Mouse (Mus musculus): ENCODE data around the gene Caskin2. TPM values are rescaled to one million over a fixed set of nuclear protein-coding genes. Genes with fewer than 3 reads are reported as not detected.

Caskin2 gene
- total and polyA plus RNA-seq, 3 experiments = 2.9 to 8.2 (median 6.4) TPM

DNA sequence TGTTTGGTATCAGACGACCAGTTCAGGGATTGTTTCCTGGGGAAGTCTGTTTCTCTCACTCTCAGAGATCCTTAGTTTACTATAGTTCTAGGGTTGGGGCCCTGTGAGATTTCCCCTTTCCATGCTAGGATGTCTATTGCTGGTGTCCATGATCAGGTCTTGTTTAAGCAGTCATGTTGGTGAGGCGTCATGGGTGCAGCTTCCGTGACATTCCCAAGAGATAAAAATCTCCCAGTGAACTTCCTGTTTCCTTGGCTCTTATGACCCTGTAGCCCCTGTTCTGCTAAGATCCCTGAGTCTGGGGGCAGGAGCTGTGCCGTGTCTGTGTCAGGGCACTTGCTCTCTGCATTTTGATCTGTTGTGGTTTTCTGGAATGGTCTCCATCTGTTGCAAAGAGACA lies 38.8 kb downstream of the Caskin2 start:
- TF ChIP-seq CTCF (conservative IDR thresholded peaks at IDR 0.05 in 1 of 2, IDR thresholded peaks at IDR 0.05 in 1 of 2; ENCODE audit: low read depth in 2 of 2, low read length in 2 of 2) (no peak), NRF1 (IDR thresholded peaks at IDR 0.05; ENCODE audit: low read depth, low read length) (no peak), ELF1 (IDR thresholded peaks at IDR 0.05; ENCODE audit: low read depth, low read length) (no peak), TCF12 (IDR thresholded peaks at IDR 0.05; ENCODE audit: low read depth, low read length) (no peak), ZMIZ1 (IDR thresholded peaks at IDR 0.05; ENCODE audit: low read depth, low read length) (no peak), ZKSCAN1 (IDR thresholded peaks at IDR 0.05; ENCODE audit: borderline replicate concordance, low read depth, low read length) (no peak), GABPA (IDR thresholded peaks at IDR 0.05; ENCODE audit: insufficient replicate concordance, low read depth, low read length) (no peak), IRF4 (IDR thresholded peaks at IDR 0.05; ENCODE audit: low read depth, low read length) (no peak), MXI1 (IDR thresholded peaks at IDR 0.05; ENCODE audit: low read depth, low read length) (no peak), SIN3A (IDR thresholded peaks at IDR 0.05; ENCODE audit: low read length) (no peak), JUND (conservative IDR thresholded peaks at IDR 0.05; ENCODE audit: low read depth, low read length) (no peak), TBP (conservative IDR thresholded peaks at IDR 0.05; ENCODE audit: low read depth, low read length) (no peak), RCOR1 (conservative IDR thresholded peaks at IDR 0.05; ENCODE audit: low read depth, low read length) (no peak), USF1 (IDR thresholded peaks at IDR 0.05; ENCODE audit: low read depth, low read length) (no peak), USF2 (conservative IDR thresholded peaks at IDR 0.05; ENCODE audit: low read depth, low read length) (no peak)
- dilution Hi-C loops (cut with MboI; ENCODE audit: extremely low pct_ligation_motif_present, extremely low pct_unique_long_range_greater_than_20kb, low sequenced_read_pairs) (no loop called here), in situ Hi-C loops (cut with MboI; ENCODE audit: low pct_ligation_motif_present, low pct_unique_long_range_greater_than_20kb, low sequenced_read_pairs) (no loop called here)
- DNase-seq (ENCODE audit: extremely low read depth) = no peak
- no peak overlapping the region for H3K4me2 ChIP-seq (ENCODE audit: insufficient read depth, low read depth, poor library complexity, severe bottlenecking)
- H3K27me3 ChIP-seq (replicated peaks) = no peaks in the 10 kb centered on the region
- peaks cover 5 to 19% of the 10 kb centered on the region in 2 experiments; a peak in 2 of 4 replicates for H3K4me1 ChIP-seq (ENCODE audit: control insufficient read depth in 1 of 2, insufficient read depth in 2 of 2)
- no peak overlapping the region for H3K4me3 ChIP-seq (replicated peaks in 1 of 3; ENCODE audit: low read depth in 2 of 3, low read length in 2 of 3, poor library complexity in 1 of 3)
- peaks cover 0 to 28% of the 10 kb centered on the region in 2 experiments for H3K36me3 ChIP-seq (replicated peaks in 1 of 2; ENCODE audit: control insufficient read depth in 1 of 2, insufficient read depth in 1 of 2, low read length in 1 of 2)
- no peak overlapping the region for H3K9ac ChIP-seq (ENCODE audit: insufficient read depth, low read depth)
- H3K9me3 ChIP-seq (replicated peaks; ENCODE audit: low read length) = no peaks in the 10 kb centered on the region
- H3K27ac ChIP-seq (ENCODE audit: insufficient read depth, low read depth) = no peak overlapping the region
- no peaks in the 10 kb centered on the region for H3K79me2 ChIP-seq (replicated peaks; ENCODE audit: control insufficient read depth, extremely low read depth, insufficient read depth, poor library complexity, severe bottlenecking)

DNA sequence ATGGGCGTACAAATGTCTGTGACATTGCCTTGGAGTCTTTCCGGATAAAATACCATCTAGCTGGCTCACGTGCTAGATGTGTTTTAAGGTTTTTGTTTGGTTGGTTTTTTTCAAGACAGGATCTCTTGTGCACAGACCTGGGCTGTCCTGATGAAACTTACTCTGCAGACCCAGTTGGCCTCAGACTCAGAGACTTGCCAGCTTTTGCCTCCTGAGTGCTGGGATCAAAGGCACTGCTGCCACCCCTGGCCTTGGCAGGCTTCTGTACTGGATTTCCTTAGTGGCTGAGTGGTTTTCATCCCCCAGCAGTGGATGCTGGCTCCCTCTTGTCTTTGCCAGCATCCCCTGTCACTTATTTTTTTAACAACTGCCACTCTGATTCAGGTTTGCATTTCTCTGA lies 44.5 kb downstream of the Caskin2 start:
- in situ Hi-C loops (cut with MboI; ENCODE audit: low pct_ligation_motif_present, low pct_unique_long_range_greater_than_20kb, low sequenced_read_pairs) (no loop called here), dilution Hi-C loops (cut with MboI; ENCODE audit: extremely low pct_ligation_motif_present, extremely low pct_unique_long_range_greater_than_20kb, low sequenced_read_pairs) (no loop called here)
- peaks cover 0 to 5% of the 10 kb centered on the region in 2 experiments for H3K36me3 ChIP-seq (replicated peaks in 1 of 2; ENCODE audit: control insufficient read depth in 1 of 2, insufficient read depth in 1 of 2, low read length in 1 of 2)
- DNase-seq (ENCODE audit: extremely low read depth) = no peak
- TF ChIP-seq ELF1 (IDR thresholded peaks at IDR 0.05; ENCODE audit: low read depth, low read length) = no peak
- TF ChIP-seq CHD1 (IDR thresholded peaks at IDR 0.05; ENCODE audit: low read depth, low read length) = no peak
- TF ChIP-seq ZNF384 (IDR thresholded peaks at IDR 0.05; ENCODE audit: low read depth, low read length) = no peak
- TF ChIP-seq SMC3 (IDR thresholded peaks at IDR 0.05; ENCODE audit: low read depth, low read length) = no peak
- TF ChIP-seq KAT2A (IDR thresholded peaks at IDR 0.05; ENCODE audit: insufficient replicate concordance, low read length) = no peak
- no peak for TF ChIP-seq MEF2A (IDR thresholded peaks at IDR 0.05; ENCODE audit: borderline replicate concordance, low read depth, low read length)
- no peak for TF ChIP-seq POLR2A (IDR thresholded peaks at IDR 0.05; ENCODE audit: low read depth, low read length)
- no peak for TF ChIP-seq UBTF (IDR thresholded peaks at IDR 0.05; ENCODE audit: low read depth, low read length)
- TF ChIP-seq JUND (conservative IDR thresholded peaks at IDR 0.05; ENCODE audit: low read depth, low read length) = no peak
- TF ChIP-seq NRF1 (IDR thresholded peaks at IDR 0.05; ENCODE audit: low read depth, low read length) = no peak
- no peak for TF ChIP-seq HCFC1 (IDR thresholded peaks at IDR 0.05; ENCODE audit: low read depth, low read length)
- TF ChIP-seq ETS1 (conservative IDR thresholded peaks at IDR 0.05; ENCODE audit: low read depth, low read length) = no peak
- no peak for TF ChIP-seq EP300 (IDR thresholded peaks at IDR 0.05; ENCODE audit: low read length)
- no peak for TF ChIP-seq PAX5 (IDR thresholded peaks at IDR 0.05; ENCODE audit: low read length)
- no peak for TF ChIP-seq GABPA (IDR thresholded peaks at IDR 0.05; ENCODE audit: insufficient replicate concordance, low read depth, low read length)
- no peak for TF ChIP-seq MAX (IDR thresholded peaks at IDR 0.05; ENCODE audit: low read length)
- no peak overlapping the region for H3K4me2 ChIP-seq (ENCODE audit: insufficient read depth, low read depth, poor library complexity, severe bottlenecking)
- no peaks in the 10 kb centered on the region for H3K27me3 ChIP-seq (replicated peaks)
- no peak overlapping the region for H3K9ac ChIP-seq (ENCODE audit: insufficient read depth, low read depth)
- H3K9me3 ChIP-seq (replicated peaks; ENCODE audit: low read length) = no peaks in the 10 kb centered on the region
- peaks cover 3 to 16% of the 10 kb centered on the region in 2 experiments; a peak in 3 of 4 replicates for H3K4me1 ChIP-seq (ENCODE audit: control insufficient read depth in 1 of 2, insufficient read depth in 2 of 2)
- H3K27ac ChIP-seq (ENCODE audit: insufficient read depth, low read depth) = no peak overlapping the region
- H3K79me2 ChIP-seq (replicated peaks; ENCODE audit: control insufficient read depth, extremely low read depth, insufficient read depth, poor library complexity, severe bottlenecking) = no peaks in the 10 kb centered on the region
- H3K4me3 ChIP-seq (replicated peaks in 1 of 3; ENCODE audit: low read depth in 2 of 3, low read length in 2 of 3, poor library complexity in 1 of 3) = no peak overlapping the region

Data from CH12.LX (cell line).